Mouse (Mus musculus) MEL (cell line): ENCODE results near the gene Auts2. TPM values are rescaled to one million over a fixed set of nuclear protein-coding genes. Genes with fewer than 3 reads are reported as not detected.

Experiments used
- DNase-seq: peaks from one replicate; pipeline ENCODE4 v3.0.0; 2011; ENCODE audit warnings: low read depth, low spot score
- H3K27ac ChIP-seq: 2 replicates; pipeline ENCODE4 v1.5.1; 2012; ENCODE audit warnings: low read depth, mild to moderate bottlenecking, control low read depth, low read length, moderate library complexity; ENCODE audit not compliant: control insufficient read depth
- H3K27me3 ChIP-seq, 2 experiments: fragments of 150-350 bp in 1 of 2; sonication (generic) in 1 of 2; 2 replicates each; pipeline ENCODE4 v1.6.1; 2012; ENCODE audit warnings: low read length in 2 of 2, mild to moderate bottlenecking in 2 of 2, improper control_type of control experiment in 1 of 2, moderate library complexity in 1 of 2; ENCODE audit not compliant: insufficient read depth in 2 of 2, control insufficient read depth in 1 of 2
- H3K36me3 ChIP-seq, 2 experiments: 2 replicates each; pipeline ENCODE4 v1.6.1; 2012 to 2014; ENCODE audit warnings: low read length in 2 of 2, improper control_type of control experiment in 1 of 2, inconsistent platforms in 1 of 2, mild to moderate bottlenecking in 1 of 2; ENCODE audit not compliant: insufficient read depth in 2 of 2, control insufficient read depth in 1 of 2
- H3K4me1 ChIP-seq, 2 experiments: fragments of 150-350 bp in 1 of 2; sonication (generic) in 1 of 2; 2 replicates each; pipeline ENCODE4 v1.6.1; 2012; ENCODE audit warnings: low read length in 2 of 2, improper control_type of control experiment in 1 of 2, mild to moderate bottlenecking in 1 of 2; ENCODE audit not compliant: insufficient read depth in 2 of 2, control insufficient read depth in 1 of 2
- H3K4me3 ChIP-seq, 2 experiments: fragments of 150-350 bp in 1 of 2; sonication (generic) in 1 of 2; 2 replicates each; pipeline ENCODE4 v1.5.1; 2012; ENCODE audit warnings: low read depth in 2 of 2, low read length in 2 of 2, mild to moderate bottlenecking in 2 of 2, moderate library complexity in 2 of 2, control low read depth in 1 of 2, improper control_type of control experiment in 1 of 2; ENCODE audit not compliant: control insufficient read depth in 1 of 2, insufficient read depth in 1 of 2
- H3K79me2 ChIP-seq: 2 replicates; pipeline ENCODE4 v1.6.1; 2012; ENCODE audit warnings: mild to moderate bottlenecking, low read length, moderate library complexity; ENCODE audit not compliant: control insufficient read depth, poor library complexity, insufficient read depth
- H3K9ac ChIP-seq: 2 replicates; pipeline ENCODE4 v1.6.1; 2012; ENCODE audit warnings: low read depth, mild to moderate bottlenecking, control low read depth, low read length, moderate library complexity; ENCODE audit not compliant: control insufficient read depth, poor library complexity, severe bottlenecking
- H3K9me3 ChIP-seq: fragments of 150-350 bp; sonication (generic); replicated peaks from 2 replicates; pipeline ENCODE4 v1.6.1; 2012; ENCODE audit warnings: mild to moderate bottlenecking, low read length, improper control_type of control experiment, moderate library complexity; ENCODE audit not compliant: insufficient read depth
- BHLHE40 ChIP-seq: IDR thresholded peaks from 2 replicates; pipeline ENCODE4 v1.6.1; 2012; ENCODE audit warnings: low read depth, mild to moderate bottlenecking, inconsistent platforms, low read length, improper control_type of control experiment, borderline replicate concordance
- CHD2 ChIP-seq: IDR thresholded peaks from 2 replicates; pipeline ENCODE4 v1.6.1; 2011; ENCODE audit warnings: low read length, improper control_type of control experiment
- CTCF ChIP-seq, 3 experiments: IDR thresholded peaks in 2 of 3; conservative IDR thresholded peaks in 1 of 3; 2 replicates each; pipeline ENCODE4 v1.5.1; 2011 to 2012; ENCODE audit warnings: low read length in 3 of 3, low read depth in 2 of 3, mild to moderate bottlenecking in 2 of 3, improper control_type of control experiment in 1 of 3, inconsistent platforms in 1 of 3, mixed read lengths in 1 of 3, moderate library complexity in 1 of 3; ENCODE audit not compliant: control insufficient read depth in 1 of 3, insufficient read depth in 1 of 3, poor library complexity in 1 of 3, severe bottlenecking in 1 of 3
- ELF1 ChIP-seq: IDR thresholded peaks from 2 replicates; pipeline ENCODE4 v1.6.1; 2014; ENCODE audit warnings: low read depth, mild to moderate bottlenecking, inconsistent platforms, low read length, improper control_type of control experiment, moderate library complexity
- GATA1 ChIP-seq: IDR thresholded peaks from 2 replicates; pipeline ENCODE4 v1.6.1; 2011; ENCODE audit warnings: low read depth, low read length, improper control_type of control experiment
- JUND ChIP-seq: IDR thresholded peaks from 2 replicates; pipeline ENCODE4 v1.6.1; 2011; ENCODE audit warnings: low read depth, mild to moderate bottlenecking, improper control_type of control experiment, low read length
- MAFK ChIP-seq: IDR thresholded peaks from 2 replicates; pipeline ENCODE4 v1.6.1; 2011; ENCODE audit warnings: low read depth, mild to moderate bottlenecking, low read length, improper control_type of control experiment, borderline replicate concordance
- MAX ChIP-seq: IDR thresholded peaks from 2 replicates; pipeline ENCODE4 v1.6.1; 2011; ENCODE audit warnings: low read length, improper control_type of control experiment
- MEF2A ChIP-seq: IDR thresholded peaks from 2 replicates; pipeline ENCODE4 v1.6.1; 2014; ENCODE audit warnings: low read depth, mild to moderate bottlenecking, inconsistent platforms, low read length, improper control_type of control experiment; ENCODE audit not compliant: poor library complexity, insufficient replicate concordance, severe bottlenecking; ENCODE audit errors: extremely low read depth
- MXI1 ChIP-seq: IDR thresholded peaks from 2 replicates; pipeline ENCODE4 v1.6.1; 2011; ENCODE audit warnings: mild to moderate bottlenecking, low read depth, low read length, improper control_type of control experiment
- MYB ChIP-seq: IDR thresholded peaks from 2 replicates; pipeline ENCODE4 v1.6.1; 2011; ENCODE audit warnings: mild to moderate bottlenecking, low read depth, low read length, improper control_type of control experiment
- NELFE ChIP-seq: IDR thresholded peaks from 2 replicates; pipeline ENCODE4 v1.6.1; 2011; ENCODE audit warnings: low read depth, low read length, improper control_type of control experiment
- NRF1 ChIP-seq: IDR thresholded peaks from 2 replicates; pipeline ENCODE4 v1.6.1; 2014; ENCODE audit warnings: low read depth, mild to moderate bottlenecking, inconsistent platforms, low read length, improper control_type of control experiment, moderate library complexity; ENCODE audit not compliant: poor library complexity, insufficient read depth, severe bottlenecking
- POLR2AphosphoS2 ChIP-seq: IDR thresholded peaks from 2 replicates; pipeline ENCODE4 v1.6.1; 2011; ENCODE audit warnings: low read length, improper control_type of control experiment
- RAD21 ChIP-seq: IDR thresholded peaks from 2 replicates; pipeline ENCODE4 v1.6.1; 2011; ENCODE audit warnings: mild to moderate bottlenecking, low read depth, low read length, improper control_type of control experiment
- SIN3A ChIP-seq: IDR thresholded peaks from 2 replicates; pipeline ENCODE4 v1.6.1; 2012; ENCODE audit warnings: low read length, improper control_type of control experiment, inconsistent platforms
- TAL1 ChIP-seq: IDR thresholded peaks from 2 replicates; pipeline ENCODE4 v1.6.1; 2012; ENCODE audit warnings: mild to moderate bottlenecking, inconsistent platforms, low read length, moderate library complexity, mixed read lengths
- USF1 ChIP-seq: IDR thresholded peaks from 2 replicates; pipeline ENCODE4 v1.6.1; 2014; ENCODE audit warnings: low read depth, mild to moderate bottlenecking, inconsistent platforms, low read length, improper control_type of control experiment, moderate library complexity
- USF2 ChIP-seq, 2 experiments: IDR thresholded peaks; 2 replicates each; pipeline ENCODE4 v1.6.1; 2011 to 2012; ENCODE audit warnings: improper control_type of control experiment in 2 of 2, low read length in 2 of 2, borderline replicate concordance in 1 of 2, inconsistent platforms in 1 of 2, low read depth in 1 of 2, mild to moderate bottlenecking in 1 of 2; ENCODE audit not compliant: insufficient read depth in 1 of 2
- ZC3H11A ChIP-seq: IDR thresholded peaks from 2 replicates; pipeline ENCODE4 v1.6.1; 2012; ENCODE audit warnings: low read depth, mild to moderate bottlenecking, inconsistent platforms, low read length, improper control_type of control experiment
- ZMIZ1 ChIP-seq: IDR thresholded peaks from 2 replicates; pipeline ENCODE4 v1.6.1; 2012; ENCODE audit warnings: low read depth, mild to moderate bottlenecking, inconsistent platforms, low read length, improper control_type of control experiment, moderate library complexity
- polyA plus RNA-seq, 2 experiments: library from polyadenylated mRNA; stranded (reverse) in 1 of 2; unstranded in 1 of 2; fragments of >175 nt in 1 of 2; fragments of >200 nt in 1 of 2; gene quantifications; 2 replicates each; pipeline versions ENCODE4 v1.2.1 to v1.2.4; 2012; ENCODE audit warnings: low replicate concordance in 2 of 2, low read depth in 1 of 2; ENCODE audit not compliant: insufficient read length in 2 of 2, insufficient read depth in 1 of 2, missing spikeins in 1 of 2
- total RNA-seq: library from RNA; depleted of rRNA; stranded (reverse); fragments of 300-350 nt; gene quantifications from 2 replicates; pipeline ENCODE4 v1.2.3, GENCODE M21; 2012

Gene Auts2
- total and polyA plus RNA-seq, 3 experiments: not detected

- no peak for DNase-seq
- H3K4me3 ChIP-seq: no peak overlapping the region
- no peak overlapping the region for H3K27ac ChIP-seq
- no peaks in the 10 kb centered on the region for H3K4me1 ChIP-seq
- no peak for TF ChIP-seq MYB
- no peak for TF ChIP-seq USF1
- no peak for TF ChIP-seq TAL1
- no peak for TF ChIP-seq CTCF (IDR thresholded peaks at IDR 0.05 in 2 of 3, conservative IDR thresholded peaks at IDR 0.05 in 1 of 3; ENCODE audit: control insufficient read depth in 1 of 3, insufficient read depth in 1 of 3, low read depth in 2 of 3, low read length in 3 of 3, poor library complexity in 1 of 3, severe bottlenecking in 1 of 3)
- TF ChIP-seq ZMIZ1: no peak
- TF ChIP-seq NRF1: no peak
- TF ChIP-seq MAX: no peak
- TF ChIP-seq ZC3H11A: no peak
- TF ChIP-seq GATA1: no peak
- TF ChIP-seq CHD2: no peak
- no peak for TF ChIP-seq NELFE
- TF ChIP-seq POLR2AphosphoS2: no peak
- no peak for TF ChIP-seq ELF1
- TF ChIP-seq, all 39 proteins: peak for 0
- H3K79me2 ChIP-seq: no peaks in the 10 kb centered on the region
- H3K9ac ChIP-seq: no peak overlapping the region
- no peaks in the 10 kb centered on the region for H3K36me3 ChIP-seq
- no peaks in the 10 kb centered on the region for H3K9me3 ChIP-seq
- H3K27me3 ChIP-seq: no peaks in the 10 kb centered on the region
Measured at GRCm38 (mm10) chr5:132504893-132505292, 38.3 kb downstream of the Auts2 start.

- no peaks in the 10 kb centered on the region for H3K4me1 ChIP-seq
- H3K27me3 ChIP-seq: no peaks in the 10 kb centered on the region
- H3K36me3 ChIP-seq: no peaks in the 10 kb centered on the region
- H3K27ac ChIP-seq: no peak overlapping the region
- no peak for TF ChIP-seq ZMIZ1
- TF ChIP-seq MYB: no peak
- TF ChIP-seq JUND: no peak
- no peak for TF ChIP-seq RAD21
- TF ChIP-seq MXI1: no peak
- no peak for TF ChIP-seq USF2 (IDR thresholded peaks at IDR 0.05; ENCODE audit: borderline replicate concordance in 1 of 2, insufficient read depth in 1 of 2, low read depth in 1 of 2, low read length in 2 of 2)
- no peak for TF ChIP-seq SIN3A
- no peak for TF ChIP-seq MAX
- TF ChIP-seq CHD2: no peak
- TF ChIP-seq ZC3H11A: no peak
- TF ChIP-seq MAFK: no peak
- no peak for TF ChIP-seq BHLHE40
- no peak for TF ChIP-seq ELF1
- no peak for TF ChIP-seq MEF2A
- no peaks in the 10 kb centered on the region for H3K79me2 ChIP-seq
- no peaks in the 10 kb centered on the region for H3K9me3 ChIP-seq
- H3K9ac ChIP-seq: no peak overlapping the region
- peak; percentile 2 for DNase-seq
- H3K4me3 ChIP-seq: no peak overlapping the region
Measured at GRCm38 (mm10) chr5:132503431-132503830, 39.7 kb downstream of the Auts2 start.
